Mouse (Mus musculus) lung, postnatal 10 days (tissue): Measurements from ENCODE around the gene Wdr17.

Experiments used
- DNase-seq: peaks from one replicate; pipeline ENCODE4 v3.0.0; 2021

Gene Wdr17

GRCm38 (mm10) chr8:54886987-54887785 is at the start of gene Wdr17:
Gene Wdr17 (minus strand): TSS chr8:54887184.
- no peak for DNase-seq

- DNase-seq = no peak
These were observed 45.3 kb upstream of the Wdr17 start for GRCm38 (mm10) chr8:54932306-54932705.

GRCm38 (mm10) chr8:54924936-54925335 is 38.0 kb upstream of the Wdr17 start:
- DNase-seq = no peak

- DNase-seq = no peak
These were observed 35.3 kb upstream of the Wdr17 start for GRCm38 (mm10) chr8:54922160-54922855.

GRCm38 (mm10) chr8:54917710-54918109 is 30.7 kb upstream of the Wdr17 start:
- no peak for DNase-seq

GRCm38 (mm10) chr8:54912891-54913290 is 25.9 kb upstream of the Wdr17 start:
- no peak for DNase-seq

GRCm38 (mm10) chr8:54899444-54899843 is 12.5 kb upstream of the Wdr17 start:
- no peak for DNase-seq

GRCm38 (mm10) chr8:54894637-54895322 is 7.8 kb upstream of the Wdr17 start:
- no peak for DNase-seq

GRCm38 (mm10) chr8:54894180-54894579 is 7.2 kb upstream of the Wdr17 start:
- no peak for DNase-seq

GRCm38 (mm10) chr8:54886560-54886959 is 424 bp downstream of the Wdr17 start:
- no peak for DNase-seq

GRCm38 (mm10) chr8:54876458-54876857 is 10.5 kb downstream of the Wdr17 start:
- no peak for DNase-seq

GRCm38 (mm10) chr8:54864761-54865064 is 22.3 kb downstream of the Wdr17 start:
- no peak for DNase-seq

GRCm38 (mm10) chr8:54864038-54864760 is 22.8 kb downstream of the Wdr17 start:
- DNase-seq = no peak

GRCm38 (mm10) chr8:54836029-54836959 is 50.7 kb downstream of the Wdr17 start:
- DNase-seq = no peak

GRCm38 (mm10) chr8:54829794-54830426 is 57.1 kb downstream of the Wdr17 start:
- DNase-seq = peak; percentile 4

- no peak for DNase-seq
These were observed 59.0 kb downstream of the Wdr17 start for GRCm38 (mm10) chr8:54827974-54828373.

GRCm38 (mm10) chr8:54822956-54823355 is 64.0 kb downstream of the Wdr17 start:
- no peak for DNase-seq

GRCm38 (mm10) chr8:54818651-54819050 is 68.3 kb downstream of the Wdr17 start:
- no peak for DNase-seq

GRCm38 (mm10) chr8:54808217-54808616 is 78.8 kb downstream of the Wdr17 start:
- DNase-seq = no peak

GRCm38 (mm10) chr8:54806173-54806572 is 80.8 kb downstream of the Wdr17 start:
- no peak for DNase-seq

GRCm38 (mm10) chr8:54792699-54793061 is 94.3 kb downstream of the Wdr17 start:
- DNase-seq = no peak
